Comparison of ENCODE assay signal across 7 mouse cellular contexts in genomic region chr19:15837715-15838175, GRCm38 (mm10).
DNase-seq lines count a peak whose midpoint lies in the region; ATAC-seq and TF ChIP-seq lines count a peak whose summit lies in the region.

No protein-coding gene starts in this region.

- 29% methylated on average over 1 of the region's 1 CpGs for WGBS in hindbrain, embryonic 12.5 days
- WGBS in liver, embryonic 15.5 days (ENCODE audit: insufficient replicate concordance): 2% methylated on average over 1 of the region's 1 CpGs

- H3K9ac ChIP-seq in hindbrain, embryonic 12.5 days: no peak overlapping the region
- H3K9ac ChIP-seq in liver, embryonic 15.5 days: no peak overlapping the region

- H3K27me3 ChIP-seq in G1E (ENCODE audit: insufficient read depth, low read length): no peaks in the 10 kb centered on the region
- H3K27me3 ChIP-seq in hindbrain, embryonic 12.5 days: no peaks in the 10 kb centered on the region; the same call in 1 of the 2 replicates
- H3K27me3 ChIP-seq in liver, embryonic 15.5 days: no peaks in the 10 kb centered on the region

- peak; percentile 95 for ATAC-seq in G1E (ENCODE audit: extremely low read depth, insufficient number of reproducible peaks, low FRiP score, poor library complexity, severe bottlenecking)
- ATAC-seq in hindbrain, embryonic 12.5 days (ENCODE audit: low FRiP score): peak; percentile 54
- ATAC-seq in liver, embryonic 15.5 days (ENCODE audit: insufficient read depth): peak; percentile 37; the same call in 1 of the 2 replicates
- ATAC-seq in cerebellum, adult (ENCODE audit: insufficient number of reproducible peaks, low FRiP score, low TSS enrichment): no peak

- H3K36me3 ChIP-seq in G1E (replicated peaks): no peaks in the 10 kb centered on the region
- no peaks in the 10 kb centered on the region for H3K36me3 ChIP-seq in hindbrain, embryonic 12.5 days
- no peaks in the 10 kb centered on the region for H3K36me3 ChIP-seq in liver, embryonic 15.5 days (replicated peaks)

- H3K27ac ChIP-seq in hindbrain, embryonic 12.5 days: peak overlapping the region; percentile 69; the same call in 1 of the 2 replicates
- H3K27ac ChIP-seq in liver, embryonic 15.5 days (replicated peaks): no peak overlapping the region

- H3K9me3 ChIP-seq in G1E (replicated peaks): peaks cover 6% of the 10 kb centered on the region
- no peaks in the 10 kb centered on the region for H3K9me3 ChIP-seq in hindbrain, embryonic 12.5 days (replicated peaks)
- H3K9me3 ChIP-seq in liver, embryonic 15.5 days (replicated peaks): no peaks in the 10 kb centered on the region

- TF ChIP-seq CTCF in G1E (IDR thresholded peaks at IDR 0.05; ENCODE audit: low read depth, low read length): no peak

- peaks cover 38% of the 10 kb centered on the region for H3K4me1 ChIP-seq in G1E (ENCODE audit: insufficient read depth, low read depth, low read length)
- H3K4me1 ChIP-seq in hindbrain, embryonic 12.5 days: peaks cover 31% of the 10 kb centered on the region
- peaks cover 2% of the 10 kb centered on the region; the same call in 1 of the 2 replicates for H3K4me1 ChIP-seq in liver, embryonic 15.5 days (replicated peaks)

- H3K4me3 ChIP-seq in G1E (ENCODE audit: low read depth, low read length): no peak overlapping the region
- no peak overlapping the region for H3K4me3 ChIP-seq in hindbrain, embryonic 12.5 days
- H3K4me3 ChIP-seq in liver, embryonic 15.5 days (replicated peaks): no peak overlapping the region

- H3K4me2 ChIP-seq in hindbrain, embryonic 12.5 days (replicated peaks): no peak overlapping the region
- no peak overlapping the region for H3K4me2 ChIP-seq in liver, embryonic 15.5 days

- peak; percentile 84 for DNase-seq in 416B (ENCODE audit: low read depth)
- peak; percentile 75 for DNase-seq in G1E (ENCODE audit: low spot score)
- DNase-seq in right cerebral cortex, postnatal 10 days (ENCODE audit: low spot score in 2 of 2): no peak
- no peak for DNase-seq in thymus, postnatal 36 days

Comparison
In these comparisons a context has a peak if more than half of its experiments do, and no peak if none do; other contexts are left out.
1. DNase-seq: peak in 416B (single experiment) and G1E (single experiment); none in right cerebral cortex, postnatal 10 days (0 of 2) and thymus, postnatal 36 days (0 of 2).